Mouse (Mus musculus) right cerebral cortex, postnatal 25 days (tissue): ENCODE results near the gene Spata2.

Experiments
- DNase-seq: peaks from one replicate; pipeline ENCODE4 v3.0.0; 2022

The Spata2 gene

GRCm38 (mm10) chr2:167443411-167444193, 49.1 kb downstream of the Spata2 start:
- no peak for DNase-seq

- no peak for DNase-seq
Measured at GRCm38 (mm10) chr2:167439422-167439821, 53.3 kb downstream of the Spata2 start.

GRCm38 (mm10) chr2:167436371-167436770, 56.3 kb downstream of the Spata2 start:
- no peak for DNase-seq

- no peak for DNase-seq
Measured at GRCm38 (mm10) chr2:167435631-167436030, 57.1 kb downstream of the Spata2 start.

GRCm38 (mm10) chr2:167434570-167434969, 58.1 kb downstream of the Spata2 start:
- DNase-seq, result peak; percentile 33

DNA sequence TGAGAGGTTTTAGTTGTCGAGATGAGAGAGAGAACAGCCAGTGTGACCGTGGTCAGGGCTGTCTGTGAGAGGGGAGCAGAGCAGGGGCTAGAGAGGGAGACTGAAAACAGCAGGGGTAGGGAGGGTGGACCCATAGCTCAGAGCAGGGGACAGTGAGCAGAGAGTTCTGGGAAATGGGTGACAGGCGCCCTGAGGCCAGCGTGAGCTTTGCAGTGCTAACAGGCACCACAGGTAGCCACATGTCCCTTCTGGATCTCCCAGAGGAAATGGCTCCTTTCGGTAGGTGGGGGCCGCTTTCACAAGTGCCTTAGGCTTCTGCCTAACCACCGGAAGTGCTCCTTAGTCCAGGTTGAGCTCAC, 61.3 kb downstream of the Spata2 start:
- no peak for DNase-seq
